In the genomic region with DNA sequence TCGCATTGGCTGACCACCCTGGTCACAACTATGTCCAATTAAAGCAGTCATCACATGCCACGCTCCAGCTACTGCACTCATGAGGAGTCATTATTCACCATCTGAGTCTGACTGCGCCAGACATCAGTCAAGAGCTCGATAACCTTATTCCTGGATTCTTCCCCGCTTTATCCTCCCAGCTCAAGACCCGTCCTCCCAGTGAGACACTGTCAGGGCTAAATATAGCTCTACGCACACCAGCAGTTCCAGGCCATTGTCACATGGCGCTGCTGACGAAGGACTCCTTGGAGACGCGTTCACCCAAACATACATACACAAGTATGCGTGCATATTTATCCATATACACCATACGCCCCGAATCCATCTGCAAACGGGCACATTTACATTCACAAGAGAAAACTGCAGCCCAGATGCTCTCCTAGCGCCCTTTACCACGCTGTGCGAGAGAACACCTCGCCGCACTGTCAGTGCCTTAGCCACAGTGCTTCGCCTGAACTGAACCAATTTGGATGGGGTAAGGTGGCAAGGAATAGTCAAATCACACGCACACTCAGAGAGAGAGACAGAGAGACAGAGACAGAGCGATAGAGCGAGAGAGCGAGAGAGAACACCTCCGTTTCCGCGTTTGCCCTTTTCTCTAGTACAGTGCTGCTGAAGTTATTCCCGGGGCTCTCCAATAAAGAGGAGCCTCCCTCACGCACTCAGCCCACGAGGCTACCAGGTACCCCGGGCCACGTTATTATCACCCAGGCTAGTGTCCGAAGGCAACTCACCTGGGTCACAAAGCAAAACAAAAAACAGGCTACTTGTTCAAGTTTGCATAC, we compare ENCODE assay signal across 7 mouse cellular contexts.
DNase-seq lines count a peak whose midpoint lies in the region; ATAC-seq and TF ChIP-seq lines count a peak whose summit lies in the region.

No protein-coding gene starts in this region.

- peak overlapping the region; percentile 91 for H3K4me3 ChIP-seq in testis, adult 2 months (ENCODE audit: control insufficient read depth, low read depth, low read length)
- peak overlapping the region; percentile 75 for H3K4me3 ChIP-seq in embryonic facial prominence, embryonic 12.5 days
- H3K4me3 ChIP-seq in heart, embryonic 10.5 days: peak overlapping the region; percentile 81
- peak overlapping the region; percentile 52 for H3K4me3 ChIP-seq in stomach, embryonic 14.5 days (ENCODE audit: low read depth, low read length)

- H3K27ac ChIP-seq in testis, adult 2 months (ENCODE audit: control insufficient read depth, insufficient read depth, low read depth, low read length): peak overlapping the region; percentile 70
- no peak overlapping the region for H3K27ac ChIP-seq in embryonic facial prominence, embryonic 12.5 days
- peak overlapping the region; percentile 94 for H3K27ac ChIP-seq in heart, embryonic 10.5 days
- H3K27ac ChIP-seq in stomach, embryonic 14.5 days (ENCODE audit: low read length): no peak overlapping the region

- no peaks in the 10 kb centered on the region for H3K9me3 ChIP-seq in embryonic facial prominence, embryonic 12.5 days
- no peaks in the 10 kb centered on the region for H3K9me3 ChIP-seq in heart, embryonic 10.5 days
- no peaks in the 10 kb centered on the region for H3K9me3 ChIP-seq in stomach, embryonic 14.5 days (ENCODE audit: control insufficient read depth, low read depth, low read length)

- TF ChIP-seq POLR2A in testis, adult 2 months (IDR thresholded peaks at IDR 0.05; ENCODE audit: control insufficient read depth, low read depth, low read length): no peak

- no peak for DNase-seq in testis, postnatal 10 days (ENCODE audit: low spot score)
- DNase-seq in heart, embryonic 10.5 days (ENCODE audit: low spot score): peak; percentile 92
- DNase-seq in layer of hippocampus, adult 9-11 months: peak; percentile 47

- no peaks in the 10 kb centered on the region for H3K27me3 ChIP-seq in testis, adult 2 months (ENCODE audit: control insufficient read depth, insufficient read depth, low read length)
- no peaks in the 10 kb centered on the region for H3K27me3 ChIP-seq in embryonic facial prominence, embryonic 12.5 days
- H3K27me3 ChIP-seq in heart, embryonic 10.5 days (ENCODE audit: insufficient read depth, poor library complexity, severe bottlenecking): no peaks in the 10 kb centered on the region
- no peaks in the 10 kb centered on the region for H3K27me3 ChIP-seq in stomach, embryonic 14.5 days (ENCODE audit: control insufficient read depth, insufficient read depth, low read length)

- H3K4me2 ChIP-seq in embryonic facial prominence, embryonic 12.5 days (replicated peaks): peak overlapping the region; percentile 86
- peak overlapping the region; percentile 65 for H3K4me2 ChIP-seq in stomach, embryonic 14.5 days (replicated peaks; ENCODE audit: low read depth, low read length)

- TF ChIP-seq CTCF in testis, adult 2 months (IDR thresholded peaks at IDR 0.05; ENCODE audit: control insufficient read depth, insufficient read depth, insufficient replicate concordance, low read depth, low read length): no peak

- no peaks in the 10 kb centered on the region for H3K36me3 ChIP-seq in testis, adult 2 months (ENCODE audit: control insufficient read depth, insufficient read depth, low read length)
- no peaks in the 10 kb centered on the region for H3K36me3 ChIP-seq in embryonic facial prominence, embryonic 12.5 days
- no peaks in the 10 kb centered on the region for H3K36me3 ChIP-seq in heart, embryonic 10.5 days
- H3K36me3 ChIP-seq in stomach, embryonic 14.5 days (ENCODE audit: control insufficient read depth, insufficient read depth, low read length): no peaks in the 10 kb centered on the region

- H3K4me1 ChIP-seq in testis, adult 2 months (ENCODE audit: control insufficient read depth, insufficient read depth, low read length): peaks cover 17% of the 10 kb centered on the region
- peaks cover 15% of the 10 kb centered on the region for H3K4me1 ChIP-seq in embryonic facial prominence, embryonic 12.5 days
- peaks cover 42% of the 10 kb centered on the region for H3K4me1 ChIP-seq in heart, embryonic 10.5 days
- H3K4me1 ChIP-seq in stomach, embryonic 14.5 days (ENCODE audit: control insufficient read depth, insufficient read depth, low read length): 0 out of 2 replicates have a peak, but pooled peaks cover 3% of the 10 kb centered on the region

- 5% methylated on average over 34 of the region's 34 CpGs for WGBS in embryonic facial prominence, embryonic 12.5 days
- 5% methylated on average over 34 of the region's 34 CpGs for WGBS in heart, embryonic 10.5 days
- 6% methylated on average over 34 of the region's 34 CpGs for WGBS in stomach, embryonic 14.5 days

- H3K9ac ChIP-seq in embryonic facial prominence, embryonic 12.5 days: peak overlapping the region; percentile 68
- H3K9ac ChIP-seq in stomach, embryonic 14.5 days (replicated peaks; ENCODE audit: low read depth, low read length): peak overlapping the region; percentile 49

- no peak for ATAC-seq in embryonic facial prominence, embryonic 12.5 days (ENCODE audit: insufficient number of reproducible peaks, insufficient read depth, low FRiP score, low TSS enrichment)
- peak; percentile 5; the same call in 1 of the 2 replicates for ATAC-seq in megakaryocyte progenitor cell, adult 5-6 weeks (replicated peaks; ENCODE audit: poor library complexity)
- no peak for ATAC-seq in stomach, embryonic 14.5 days (ENCODE audit: insufficient number of reproducible peaks, insufficient read depth, low FRiP score, low read depth)

Comparison
In these comparisons a context has a peak if more than half of its experiments do, and no peak if none do; other contexts are left out.
1. H3K27ac ChIP-seq: peak in testis, adult 2 months (single experiment) and heart, embryonic 10.5 days (single experiment); none in embryonic facial prominence, embryonic 12.5 days (single experiment) and stomach, embryonic 14.5 days (single experiment).
2. Peak in every context shown above with its lines, with median percentiles within 50 percentile points of each other: H3K4me3 ChIP-seq.